Mouse (Mus musculus): Measurements from ENCODE around the gene Pole2.
"Not testable (repeated sequence)": the region's sequence is repeated elsewhere in the genome, so short reads cannot be mapped to it uniquely, and the experiment has no call there.

Gene Pole2

DNA sequence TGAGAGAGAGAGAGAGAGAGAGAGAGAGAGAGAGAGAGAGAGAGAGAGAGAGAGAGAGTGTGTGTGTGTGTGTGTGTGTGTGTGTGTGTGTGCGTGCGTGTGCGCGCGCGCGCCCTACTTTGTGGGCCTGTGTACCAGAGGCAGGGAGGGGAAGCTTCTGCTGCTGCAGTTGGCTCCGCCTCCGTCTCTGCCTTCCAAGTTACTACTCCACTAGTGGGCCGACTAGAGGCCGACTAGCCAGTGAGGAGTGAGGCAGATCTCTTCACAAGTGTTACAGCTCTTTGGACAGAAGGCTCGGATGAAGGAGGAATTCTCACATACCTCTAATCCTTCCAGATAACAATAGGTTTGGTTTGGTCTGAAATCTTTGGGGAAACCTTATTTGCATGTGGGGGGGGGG lies 48.6 kb downstream of the Pole2 start:
- no peak for DNase-seq (ENCODE audit: extremely low spot score)

DNA sequence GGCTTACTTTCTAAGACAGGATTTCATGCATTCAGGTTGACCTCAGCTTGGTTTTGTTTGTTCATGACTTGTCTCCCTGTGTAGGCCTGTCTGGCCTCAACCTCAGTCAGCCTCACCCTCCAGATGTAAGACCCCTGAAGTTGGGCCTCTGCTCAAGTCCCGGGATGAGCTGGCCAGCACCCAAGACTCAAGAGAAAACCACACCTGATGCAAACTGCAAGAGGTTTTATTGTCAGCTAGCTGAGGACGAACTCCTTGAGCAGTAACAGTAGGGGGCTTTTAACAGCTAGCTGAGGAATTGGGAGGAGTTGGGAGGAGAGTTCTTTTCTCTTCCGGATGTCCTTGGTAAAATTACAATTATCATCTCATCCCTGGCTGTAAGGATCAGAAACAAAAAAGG lies 50.5 kb downstream of the Pole2 start:
- no peak for DNase-seq (ENCODE audit: extremely low spot score)

DNA sequence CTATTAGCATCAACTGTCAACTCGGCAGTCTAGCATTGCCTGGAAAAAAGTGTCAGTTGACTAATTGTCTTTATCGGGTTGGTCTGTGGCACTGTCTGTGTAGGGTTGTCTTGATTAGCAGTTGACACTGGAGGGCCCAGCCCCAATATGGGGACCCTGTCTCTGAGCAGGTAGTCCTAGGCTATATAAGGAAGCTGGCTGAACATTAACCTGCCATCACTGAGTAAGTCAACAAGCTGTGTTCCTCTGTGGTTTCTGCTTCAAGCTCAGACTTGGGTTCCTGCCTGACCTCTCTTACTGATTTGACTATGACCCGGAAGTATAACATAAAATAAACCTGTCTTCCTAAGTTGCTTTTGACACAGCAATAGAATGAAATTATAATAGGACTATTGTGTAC lies 52.0 kb downstream of the Pole2 start:
- DNase-seq (ENCODE audit: extremely low spot score) = no peak

DNA sequence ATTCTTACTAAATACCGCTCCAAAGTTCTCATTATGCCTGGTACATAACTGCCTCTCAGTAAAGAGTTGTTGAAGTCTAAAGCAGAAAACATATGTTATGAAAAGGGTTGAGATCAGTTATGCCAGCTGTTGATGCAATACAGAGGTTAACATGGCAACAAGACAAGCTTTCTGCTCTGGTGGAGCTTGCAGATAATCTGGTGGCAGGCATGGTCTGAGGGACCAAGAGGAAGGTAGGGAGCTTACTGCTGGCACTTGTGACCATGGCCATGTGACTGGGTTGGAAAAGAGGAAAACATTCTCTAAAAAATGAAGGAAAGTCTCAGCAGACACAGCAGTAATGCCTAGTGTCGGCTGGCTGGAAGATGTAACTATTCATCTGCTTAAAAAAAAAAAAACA lies 56.7 kb downstream of the Pole2 start:
- no peak for DNase-seq (ENCODE audit: extremely low spot score)

DNA sequence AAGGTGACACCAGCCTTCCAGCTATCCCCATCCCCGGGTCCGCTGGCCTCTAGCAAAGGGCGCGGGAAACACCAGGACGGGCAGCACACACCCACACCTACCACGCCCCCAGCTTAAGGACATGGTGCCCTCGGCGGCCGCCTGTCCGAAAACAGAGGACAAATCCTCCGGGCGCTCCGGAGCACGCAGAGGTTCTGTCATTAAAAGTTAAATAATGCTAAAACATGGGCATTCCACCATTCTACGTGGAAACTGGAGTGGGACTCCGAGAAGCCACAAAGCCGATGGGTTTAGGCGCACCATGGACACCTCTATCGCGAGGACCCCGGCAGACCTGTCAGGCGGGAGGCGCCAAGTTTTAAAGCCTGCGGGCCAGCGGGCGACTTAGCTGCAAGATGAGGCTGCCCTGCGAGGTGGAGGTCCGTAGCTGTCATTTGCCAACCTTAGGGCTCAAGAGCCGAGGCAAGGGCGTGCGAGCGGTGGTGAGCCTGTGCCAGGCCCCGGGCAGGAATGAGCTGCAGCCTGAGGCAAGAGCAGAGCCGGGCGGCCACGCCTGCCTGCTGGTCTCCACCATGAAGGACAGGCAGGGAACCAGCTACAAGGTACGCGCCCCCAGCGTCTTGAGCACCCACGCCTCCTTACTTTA lies 59.4 kb downstream of the Pole2 start, which contains the start of gene Lrr1:
Lrr1 (plus strand) TSS at position 354 of the 646 bp plus-strand sequence.
- DNase-seq (ENCODE audit: extremely low spot score) = peak; percentile 93

DNA sequence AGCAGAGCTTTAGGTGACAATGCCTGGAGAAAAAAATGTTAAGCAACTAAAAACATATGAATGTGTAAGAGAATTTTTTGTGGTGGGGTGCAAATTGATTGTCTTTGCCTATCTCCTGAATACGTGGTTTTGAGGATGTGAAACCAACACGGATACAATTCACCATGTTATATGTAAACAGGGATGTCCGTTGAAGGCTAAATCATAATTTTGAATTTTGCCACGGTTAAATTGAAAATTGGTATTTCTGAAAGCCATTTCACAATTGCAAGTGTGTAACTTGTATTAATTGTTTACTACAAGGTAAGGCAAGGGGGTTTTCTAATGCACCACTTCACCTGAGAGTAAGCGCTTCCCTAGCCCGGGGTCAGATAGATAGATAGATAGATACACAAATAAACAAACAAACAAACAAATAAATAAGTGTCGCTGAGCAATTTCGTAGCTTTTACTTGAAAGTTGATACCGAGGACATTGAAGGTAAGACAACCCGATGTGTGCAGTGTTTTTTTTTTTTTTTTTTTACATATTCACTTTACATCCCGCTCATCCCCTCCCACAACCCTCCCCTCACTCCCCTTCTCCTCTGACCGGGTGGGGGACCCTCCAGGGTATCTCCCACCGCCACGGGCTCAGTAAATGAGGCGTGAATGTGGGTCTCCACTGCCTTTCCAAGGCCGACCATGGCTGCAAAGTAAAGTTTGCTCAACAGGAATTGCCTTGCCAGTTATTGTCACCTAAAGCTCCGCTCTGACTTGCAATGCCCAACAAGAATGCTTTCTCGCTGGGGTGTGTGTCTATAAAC lies 60.1 kb downstream of the Pole2 start:
- no peak for DNase-seq (ENCODE audit: extremely low spot score)

DNA sequence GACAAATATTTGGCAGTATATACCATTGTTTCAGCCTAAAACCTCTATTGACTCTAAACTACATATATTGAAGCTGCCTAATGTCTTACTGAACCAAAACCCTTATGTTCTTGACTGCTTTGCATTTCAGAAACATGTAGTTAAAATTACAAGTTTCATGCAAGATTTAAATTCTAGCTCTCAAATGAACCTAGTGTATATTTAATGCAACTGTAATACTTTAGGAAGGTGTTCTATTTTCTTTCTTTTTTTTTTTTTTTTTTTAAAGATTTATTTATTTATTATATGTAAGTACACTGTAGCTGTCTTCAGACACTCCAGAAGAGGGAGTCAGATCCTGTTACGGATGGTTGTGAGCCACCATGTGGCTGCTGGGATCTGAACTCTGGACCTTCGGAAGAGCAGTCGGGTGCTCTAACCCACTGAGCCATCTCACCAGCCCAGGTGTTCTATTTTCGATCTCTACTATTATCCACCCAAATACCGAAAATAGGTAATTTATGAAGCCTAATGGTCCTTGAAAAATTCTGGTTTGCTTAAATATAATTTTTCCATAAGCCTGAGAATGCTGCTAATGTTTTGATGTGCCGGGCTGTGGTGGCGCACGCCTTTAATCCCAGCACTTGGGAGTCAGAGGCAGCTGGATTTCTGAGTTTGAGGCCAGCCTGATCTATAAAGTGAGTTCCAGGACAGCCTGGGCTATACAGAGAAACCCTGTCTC lies 61.0 kb downstream of the Pole2 start:
- not testable (repeated sequence) for DNase-seq (ENCODE audit: extremely low spot score)

DNA sequence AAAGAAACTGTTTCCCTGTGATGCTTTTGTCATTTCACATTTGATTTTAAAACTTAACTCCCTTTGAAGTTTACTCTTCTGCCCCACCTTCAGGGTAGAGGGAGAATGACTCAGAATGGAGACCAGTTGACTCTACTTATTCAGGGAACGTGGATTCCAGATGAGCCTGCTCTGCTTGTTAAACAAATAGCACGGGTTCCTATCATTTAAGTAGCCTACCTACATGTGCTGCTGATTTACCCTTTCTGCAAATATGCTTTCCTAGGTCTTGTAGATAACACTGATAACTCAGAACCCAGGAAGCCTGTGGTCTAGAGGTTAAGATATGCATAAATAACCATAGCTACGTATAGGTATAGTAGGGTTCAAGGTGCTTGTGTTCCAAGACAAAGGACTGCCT lies 63.1 kb downstream of the Pole2 start:
- no peak for DNase-seq (ENCODE audit: extremely low spot score)

DNA sequence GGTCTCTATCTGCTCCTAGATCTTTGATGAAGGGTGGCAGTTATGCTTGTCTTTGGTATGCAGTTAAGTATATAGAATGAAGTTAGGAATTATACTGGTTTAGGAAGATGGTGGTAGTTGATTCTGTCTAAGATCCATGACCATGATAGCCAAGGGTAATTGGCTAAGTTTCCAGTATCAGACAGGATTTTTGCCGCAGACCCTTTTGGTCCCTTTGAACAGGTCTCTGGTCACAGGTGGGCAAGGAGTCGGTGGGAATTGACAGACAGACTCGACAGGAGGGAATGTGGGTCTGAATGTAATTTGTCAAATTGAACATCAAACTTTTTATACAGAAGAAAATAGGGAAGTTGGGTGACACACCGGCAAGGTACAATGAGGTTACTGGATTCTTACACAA lies 64.4 kb downstream of the Pole2 start:
- DNase-seq (ENCODE audit: extremely low spot score) = not testable (repeated sequence)

DNA sequence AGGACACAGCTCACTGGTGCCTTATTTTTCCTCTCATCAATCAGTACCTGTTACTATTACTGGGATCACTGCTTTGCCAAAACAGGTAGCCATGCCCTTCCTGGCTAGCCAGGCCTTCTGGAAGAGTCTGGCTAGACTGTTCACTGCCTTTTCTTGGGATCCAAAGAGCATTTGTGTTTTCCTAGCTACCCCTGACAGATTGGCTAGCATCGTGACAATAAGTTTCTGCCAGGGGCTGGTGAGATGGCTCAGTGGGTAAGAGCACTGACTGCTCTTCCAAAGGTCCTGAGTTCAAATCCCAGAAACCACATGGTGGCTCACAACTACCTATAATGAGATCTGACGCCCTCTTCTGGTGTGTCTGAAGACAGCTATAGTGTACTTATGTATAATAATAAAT lies 67.3 kb downstream of the Pole2 start:
- DNase-seq (ENCODE audit: extremely low spot score) = not testable (repeated sequence)

DNA sequence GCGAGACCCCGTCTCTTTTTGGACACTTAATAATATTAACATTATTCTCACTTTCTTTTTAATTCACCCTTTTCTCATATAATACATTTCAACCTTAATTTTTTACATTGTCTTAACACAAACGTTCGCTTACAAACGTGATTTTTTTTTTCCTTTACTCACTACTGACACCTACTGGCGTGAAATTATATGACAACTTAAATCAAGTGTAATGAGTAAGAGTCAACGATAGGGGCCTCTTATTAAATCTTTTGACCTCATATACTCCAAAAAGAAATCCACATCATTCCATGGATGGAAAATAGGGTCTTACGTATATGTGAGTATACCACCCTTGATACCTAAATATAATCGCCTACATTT lies 68.4 kb downstream of the Pole2 start:
- DNase-seq (ENCODE audit: extremely low spot score) = peak; percentile 81

DNA sequence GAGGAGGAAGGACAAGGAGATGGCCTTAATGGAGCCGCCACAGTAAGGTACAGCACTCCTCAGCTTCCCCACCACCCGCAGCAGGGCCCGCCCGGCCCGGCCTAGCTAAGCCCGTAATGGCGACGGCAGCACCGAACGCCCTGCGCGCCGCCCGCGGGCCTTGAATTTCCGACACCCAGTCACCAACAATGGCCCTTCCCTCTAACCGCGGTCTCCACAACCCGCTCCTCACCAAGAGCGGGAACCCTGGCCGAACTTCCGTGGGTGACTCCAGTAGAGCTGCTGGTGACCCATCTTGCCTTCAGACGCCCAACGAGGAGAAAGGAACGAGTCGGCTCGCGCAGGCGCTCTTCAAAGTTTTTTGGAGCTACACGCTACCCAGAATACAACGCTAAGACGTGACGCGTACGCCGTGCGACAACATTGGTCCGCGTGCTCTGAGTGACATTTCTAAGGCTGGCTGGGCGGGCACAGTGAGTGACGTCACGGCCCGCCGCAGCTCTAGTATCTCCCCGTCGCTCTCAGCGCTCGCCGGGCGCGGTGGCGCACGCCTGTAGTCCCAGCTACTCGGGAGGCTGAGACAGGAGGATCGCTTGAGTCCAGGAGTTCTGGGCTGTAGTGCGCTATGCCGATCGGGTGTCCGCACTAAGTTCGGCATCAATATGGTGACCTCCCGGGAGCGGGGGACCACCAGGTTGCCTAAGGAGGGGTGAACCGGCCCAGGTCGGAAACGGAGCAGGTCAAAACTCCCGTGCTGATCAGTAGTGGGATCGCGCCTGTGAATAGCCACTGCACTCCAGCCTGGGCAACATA lies 69.0 kb downstream of the Pole2 start, which contains the start of gene Rps29:
Rps29 (minus strand) TSS at position 422 of the 813 bp plus-strand sequence.
- peak; percentile 98 for DNase-seq (ENCODE audit: extremely low spot score)

DNA sequence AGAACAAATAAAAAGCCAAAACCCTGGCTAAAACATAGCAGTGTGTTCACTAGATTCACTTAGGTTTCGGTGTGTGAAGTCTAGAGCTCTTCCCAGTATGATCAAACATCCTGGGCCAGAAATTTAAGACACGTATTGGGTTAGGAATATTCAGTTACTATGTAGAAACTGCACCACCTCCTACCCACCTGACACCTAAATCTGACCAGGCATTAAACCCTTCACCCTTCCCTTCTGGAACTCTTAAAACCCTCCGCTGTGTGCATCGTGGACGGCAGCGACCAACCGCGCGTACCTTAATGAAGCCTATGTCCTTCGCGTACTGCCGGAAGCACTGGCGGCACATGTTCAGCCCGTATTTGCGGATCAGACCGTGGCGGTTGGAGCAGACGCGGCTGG lies 69.6 kb downstream of the Pole2 start:
- DNase-seq (ENCODE audit: extremely low spot score) = no peak

DNA sequence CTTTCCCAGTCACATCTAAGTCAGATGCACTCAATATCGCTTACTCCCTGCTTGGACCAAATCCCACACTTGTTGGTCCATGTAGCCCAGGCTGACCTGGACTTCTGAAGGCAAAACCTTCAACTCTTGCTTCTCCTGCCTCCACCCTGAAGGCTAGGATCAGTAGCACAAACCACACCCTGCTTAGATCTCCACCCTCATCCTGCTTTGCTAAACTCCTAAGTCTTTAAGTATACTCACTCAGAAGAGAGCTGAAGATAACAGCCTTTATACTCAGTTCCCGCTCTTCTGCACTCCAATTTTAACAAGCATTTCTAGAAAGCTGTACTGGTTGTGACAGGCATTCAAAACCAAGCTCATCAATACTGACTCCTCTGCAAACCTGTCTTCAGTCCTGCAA lies 70.9 kb downstream of the Pole2 start:
- DNase-seq (ENCODE audit: extremely low spot score) = no peak

DNA sequence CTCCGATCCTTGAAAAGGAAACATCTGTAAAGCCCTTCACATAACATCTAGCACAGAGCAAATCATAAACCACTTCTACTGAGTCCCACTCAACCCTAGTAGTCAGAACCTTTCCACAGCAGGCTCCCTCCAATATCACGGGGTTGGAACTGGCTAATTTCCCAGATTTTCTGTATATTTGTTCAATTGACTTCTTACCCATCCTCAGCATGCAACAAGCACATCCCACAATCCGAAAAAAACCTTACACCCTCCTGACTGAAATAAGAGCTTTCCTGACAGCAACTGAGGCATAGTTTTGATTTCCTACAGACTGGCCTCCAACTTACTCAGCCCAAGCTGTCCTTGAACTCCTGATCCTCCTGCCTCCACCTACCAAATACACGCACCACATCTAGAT lies 71.6 kb downstream of the Pole2 start:
- DNase-seq (ENCODE audit: extremely low spot score) = no peak

DNA sequence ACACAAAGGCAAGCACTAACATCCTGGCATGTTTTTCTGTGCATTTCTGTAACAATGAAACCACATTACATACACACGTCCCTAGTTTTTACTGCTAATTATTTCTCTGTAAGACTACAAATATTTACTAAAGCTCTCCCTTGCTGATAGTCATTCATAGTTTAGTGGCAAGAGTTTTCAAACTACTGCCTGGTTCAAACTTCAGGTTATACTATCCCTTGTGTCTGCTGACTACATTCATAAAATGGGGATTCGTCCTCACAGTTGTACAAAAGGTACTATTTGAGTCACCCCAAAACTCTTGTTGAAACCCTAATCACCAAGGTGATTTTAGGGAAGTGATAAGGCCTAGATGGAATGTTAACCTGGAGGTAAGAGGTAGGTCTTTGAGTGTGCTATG lies 72.1 kb downstream of the Pole2 start:
- DNase-seq (ENCODE audit: extremely low spot score) = no peak

Measured in embryo, embryonic 9.5 days (tissue).